Mouse (Mus musculus): ENCODE results near the gene Bivm. TPM values are rescaled to one million over a fixed set of nuclear protein-coding genes. Genes with fewer than 3 reads are reported as not detected.

Bivm gene
- polyA plus RNA-seq, 1 experiment from 2014 or later: 19.7 TPM

GRCm38 (mm10) chr1:44186396-44186795 lies 67.6 kb downstream of the Bivm start:
- ATAC-seq (replicated peaks; ENCODE audit: low FRiP score): no peak
- peaks cover 11% of the 10 kb centered on the region for H3K36me3 ChIP-seq

More at GRCm38 (mm10) chr1:44186396-44186795, 67.6 kb downstream of the Bivm start:
- no peak overlapping the region for H3K4me3 ChIP-seq (replicated peaks)
- no peaks in the 10 kb centered on the region for H3K9me3 ChIP-seq (replicated peaks)
- no peaks in the 10 kb centered on the region for H3K27me3 ChIP-seq
- no peak overlapping the region for H3K4me2 ChIP-seq
- H3K27ac ChIP-seq: no peak overlapping the region
- H3K4me1 ChIP-seq: no peaks in the 10 kb centered on the region
- H3K9ac ChIP-seq: no peak overlapping the region

Other genes starting within 250 kb of the Bivm start
- 63.7 and 66.9 TPM in 2 replicates for gene Tpp2, start 185.3 kb upstream of the Bivm start, polyA plus RNA-seq (2015; fragmentation: Nextera tagmentation; extraction: Ambion mirVana)
- 0.33 and 0.44 TPM in 2 replicates for gene Mettl21c, start 98.9 kb upstream of the Bivm start, polyA plus RNA-seq (2015; fragmentation: Nextera tagmentation; extraction: Ambion mirVana)
- 0.12 and 0.14 TPM in 2 replicates for gene Gm8251, start 57.0 kb upstream of the Bivm start, polyA plus RNA-seq (2015; fragmentation: Nextera tagmentation; extraction: Ambion mirVana)
- gene Tex30, start 16.5 kb upstream of the Bivm start, polyA plus RNA-seq (2015; fragmentation: Nextera tagmentation; extraction: Ambion mirVana): 78.2 and 93.3 TPM in 2 replicates
- 66.4 and 68.3 TPM in 2 replicates for gene Kdelc1, start 149 bp upstream of the Bivm start, polyA plus RNA-seq (2015; fragmentation: Nextera tagmentation; extraction: Ambion mirVana)
- 17.1 and 17.7 TPM in 2 replicates for gene Ercc5, start 28.8 kb downstream of the Bivm start, polyA plus RNA-seq (2015; fragmentation: Nextera tagmentation; extraction: Ambion mirVana)
- 0.10 and 0.24 TPM in 2 replicates for gene Mettl21e, start 100.0 kb downstream of the Bivm start, polyA plus RNA-seq (2015; fragmentation: Nextera tagmentation; extraction: Ambion mirVana)

Measured in kidney, embryonic 15.5 days (tissue).